Mouse (Mus musculus) stomach, postnatal 0 days (tissue): ENCODE results near the gene Hdac1. TPM values are rescaled to one million over a fixed set of nuclear protein-coding genes. Genes with fewer than 3 reads are reported as not detected.

Experiments used
- ATAC-seq: fragments of 200-750 bp; cut with Nextera tagmentation; 2 replicates; pipeline ENCODE4 v1.8.0; 2017; ENCODE audit not compliant: low FRiP score, low TSS enrichment
- DNase-seq: peaks from one replicate; pipeline ENCODE4 v3.0.0-alpha.2; 2016; ENCODE audit warnings: low spot score
- H3K27ac ChIP-seq: fragments of 300-500 bp; sonication (generic); replicated peaks from 2 replicates; pipeline ENCODE4 v1.5.1; 2014; ENCODE audit warnings: mild to moderate bottlenecking, control low read depth
- H3K27me3 ChIP-seq: fragments of 300-500 bp; sonication (generic); 2 replicates; pipeline ENCODE4 v1.6.1; 2014; ENCODE audit warnings: low read length; ENCODE audit not compliant: control insufficient read depth, insufficient read depth
- H3K36me3 ChIP-seq: fragments of 300-500 bp; sonication (generic); 2 replicates; pipeline ENCODE4 v1.6.1; 2014; ENCODE audit warnings: low read length, mixed read lengths; ENCODE audit not compliant: control insufficient read depth, insufficient read depth
- H3K4me1 ChIP-seq: fragments of 300-500 bp; sonication (generic); replicated peaks from 2 replicates; pipeline ENCODE4 v1.6.1; 2014; ENCODE audit warnings: antibody characterized with exemption; ENCODE audit not compliant: control insufficient read depth, insufficient read depth
- H3K4me2 ChIP-seq: fragments of 300-500 bp; sonication (generic); replicated peaks from 2 replicates; pipeline ENCODE4 v1.6.1; 2014; ENCODE audit warnings: low read depth, mild to moderate bottlenecking, control low read depth, moderate library complexity
- H3K4me3 ChIP-seq: fragments of 300-500 bp; sonication (generic); 2 replicates; pipeline ENCODE4 v1.5.1; 2014; ENCODE audit warnings: low read depth, low read length, control low read depth
- H3K9ac ChIP-seq: fragments of 300-500 bp; sonication (generic); 2 replicates; pipeline ENCODE4 v1.6.1; 2014; ENCODE audit warnings: mild to moderate bottlenecking, low read length, control low read depth, mixed read lengths
- H3K9me3 ChIP-seq: fragments of 300-500 bp; sonication (generic); 2 replicates; pipeline ENCODE4 v1.6.1; 2016; ENCODE audit warnings: low read length; ENCODE audit not compliant: control insufficient read depth
- CTCF ChIP-seq: IDR thresholded peaks from 2 replicates; pipeline ENCODE4 v1.5.1; 2016; ENCODE audit warnings: antibody characterized with exemption, low read depth, mild to moderate bottlenecking, moderate library complexity
- EP300 ChIP-seq: optimal IDR thresholded peaks from 2 replicates; pipeline ENCODE3; 2016; ENCODE audit warnings: antibody characterized with exemption
- WGBS: fragments of 180-500 bp; shearing (Covaris S2); extraction: QIAGEN DNeasy Blood & Tissue Kit; methylation state at CpG from one replicate; pipeline ENCODE4 v1.1.7; 2014; 5-methylcytosine and 5-hydroxymethylcytosine counted together
- microRNA-seq: library from miRNA; unstranded; fragments of <30 nt; microRNA quantifications from one replicate; pipeline ENCODE4, GENCODE M21; 2016
- polyA plus RNA-seq: library from polyadenylated mRNA; unstranded; fragments of >200 nt; fragmentation: Nextera tagmentation; extraction: Ambion mirVana; gene quantifications from 2 replicates; pipeline ENCODE4 v1.2.1, GENCODE M21; 2015

Hdac1 gene
- polyA plus RNA-seq, 1 experiment from 2014 or later: 110 TPM

GRCm38 (mm10) chr4:129490972-129491880 lies 51.3 kb downstream of the Hdac1 start, which contains the start of the genes Tssk3 and Fam229a:
Gene Tssk3 (minus strand): TSS chr4:129491022.
Gene Fam229a (plus strand): TSS chr4:129491190.
- H3K36me3 ChIP-seq: peaks cover 13% of the 10 kb centered on the region
- no peaks in the 10 kb centered on the region; the same call in 1 of the 2 replicates for H3K4me1 ChIP-seq
- H3K4me2 ChIP-seq: peak within 1 kb of the TSS; percentile 50
- peak; percentile 66 for ATAC-seq
- peak within 1 kb of the TSS; percentile 34 for H3K4me3 ChIP-seq
- peak; percentile 55 for TF ChIP-seq CTCF
- no peak for TF ChIP-seq EP300
- peak; percentile 70 for DNase-seq
- H3K9me3 ChIP-seq: no peaks in the 10 kb centered on the region
- H3K27ac ChIP-seq: no peak within 1 kb of the TSS
- H3K27me3 ChIP-seq: no peaks in the 10 kb centered on the region
- 11% methylated on average over 65 of the region's 70 CpGs for WGBS
- peak within 1 kb of the TSS; percentile 41 for H3K9ac ChIP-seq

- Histone ChIP-seq H3K27me3 (no peaks in the 10 kb centered on the region), H3K36me3 (peaks cover 19% of the 10 kb centered on the region; the same call in 1 of the 2 replicates), H3K9me3 (no peaks in the 10 kb centered on the region), H3K4me1 (no peaks in the 10 kb centered on the region), H3K4me3 (no peak overlapping the region), H3K4me2 (no peak overlapping the region), H3K27ac (peak overlapping the region; percentile 58), H3K9ac (no peak overlapping the region)
- TF ChIP-seq EP300 (no peak), CTCF (no peak)
- peak; percentile 81 for ATAC-seq
- DNase-seq: no peak
- WGBS: 86% methylated on average over 1 of the region's 1 CpGs
Measured at GRCm38 (mm10) chr4:129481090-129481489, 61.4 kb downstream of the Hdac1 start.

- no peak for TF ChIP-seq EP300
- no peak for TF ChIP-seq CTCF
- ATAC-seq: no peak
- H3K9ac ChIP-seq: no peak overlapping the region
- H3K4me1 ChIP-seq: no peaks in the 10 kb centered on the region
- 82% methylated on average over 3 of the region's 3 CpGs for WGBS
- no peaks in the 10 kb centered on the region for H3K9me3 ChIP-seq
- no peak for DNase-seq
- no peak overlapping the region for H3K4me2 ChIP-seq
- peaks cover 17% of the 10 kb centered on the region for H3K36me3 ChIP-seq
- no peaks in the 10 kb centered on the region for H3K27me3 ChIP-seq
- no peak overlapping the region for H3K27ac ChIP-seq
- no peak overlapping the region for H3K4me3 ChIP-seq
Measured at GRCm38 (mm10) chr4:129479863-129480262, 62.6 kb downstream of the Hdac1 start.

GRCm38 (mm10) chr4:129476047-129476446 lies 66.5 kb downstream of the Hdac1 start:
- no peak for ATAC-seq
- peaks cover 33% of the 10 kb centered on the region for H3K36me3 ChIP-seq

More at GRCm38 (mm10) chr4:129476047-129476446, 66.5 kb downstream of the Hdac1 start:
- Histone ChIP-seq H3K9ac (no peak overlapping the region), H3K4me2 (no peak overlapping the region), H3K27me3 (no peaks in the 10 kb centered on the region), H3K9me3 (no peaks in the 10 kb centered on the region), H3K4me3 (no peak overlapping the region), H3K27ac (no peak overlapping the region), H3K4me1 (no peaks in the 10 kb centered on the region)
- DNase-seq: no peak
- no peak for TF ChIP-seq CTCF
- TF ChIP-seq EP300: no peak
- whole genome bisulfite sequencing: 91% methylated on average over 11 of the region's 11 CpGs

Small RNAs within 50 kb of the gene (microRNA-seq; reads per million reads assigned to microRNA genes)
- not detected for gene Mir8119

Other genes with a start within 250 kb of the Hdac1 start
- gene Rbbp4, start 207.3 kb downstream of the Hdac1 start, polyA plus RNA-seq: 149 and 153 TPM in 2 replicates
- gene Zbtb8os, start 207.0 kb downstream of the Hdac1 start, polyA plus RNA-seq: 41.7 and 42.5 TPM in 2 replicates
- 12.2 and 13.0 TPM in 2 replicates for gene Zbtb8a, start 164.6 kb downstream of the Hdac1 start, polyA plus RNA-seq
- gene Zbtb8b, start 101.9 kb downstream of the Hdac1 start, polyA plus RNA-seq: 0.68 and 0.72 TPM in 2 replicates
- gene Bsdc1, start 81.1 kb downstream of the Hdac1 start, polyA plus RNA-seq: 16.7 and 17.9 TPM in 2 replicates
- gene Tssk3, start 51.7 kb downstream of the Hdac1 start, polyA plus RNA-seq: 0.07 TPM in 1 of 2 replicates, not detected in the other
- 0.36 and 0.44 TPM in 2 replicates for gene Fam229a, start 51.5 kb downstream of the Hdac1 start, polyA plus RNA-seq
- 153 and 174 TPM in 2 replicates for gene Marcksl1, start 29.1 kb downstream of the Hdac1 start, polyA plus RNA-seq
- 1.7 and 1.9 TPM in 2 replicates for gene Lck, start 30.9 kb upstream of the Hdac1 start, polyA plus RNA-seq
- 1.2 and 1.9 TPM in 2 replicates for gene Fam167b, start 35.8 kb upstream of the Hdac1 start, polyA plus RNA-seq
- gene Eif3i, start 57.9 kb upstream of the Hdac1 start, polyA plus RNA-seq: 222 and 230 TPM in 2 replicates
- 168 and 169 TPM in 2 replicates for gene Tmem234, start 58.0 kb upstream of the Hdac1 start, polyA plus RNA-seq
- 0.65 and 0.75 TPM in 2 replicates for gene Dcdc2b, start 71.5 kb upstream of the Hdac1 start, polyA plus RNA-seq
- 15.8 and 16.1 TPM in 2 replicates for gene Iqcc, start 76.4 kb upstream of the Hdac1 start, polyA plus RNA-seq
- gene Ccdc28b, start 81.2 kb upstream of the Hdac1 start, polyA plus RNA-seq: 34.2 and 40.2 TPM in 2 replicates
- gene Txlna, start 98.4 kb upstream of the Hdac1 start, polyA plus RNA-seq: 23.5 and 23.6 TPM in 2 replicates
- gene Kpna6, start 130.1 kb upstream of the Hdac1 start, polyA plus RNA-seq: 5.7 and 6.8 TPM in 2 replicates
- 4.5 and 5.4 TPM in 2 replicates for gene Tmem39b, start 154.1 kb upstream of the Hdac1 start, polyA plus RNA-seq
- gene Khdrbs1, start 199.6 kb upstream of the Hdac1 start, polyA plus RNA-seq: 37.7 and 38.6 TPM in 2 replicates